Mouse (Mus musculus) CH12.LX (cell line): ENCODE results near the gene Ext2. TPM values are rescaled to one million over a fixed set of nuclear protein-coding genes. Genes with fewer than 3 reads are reported as not detected.

Experiments used
- DNase-seq: peaks from one replicate; pipeline ENCODE4 v3.0.0-alpha.2; 2013; ENCODE audit errors: extremely low read depth
- H3K27ac ChIP-seq: 2 replicates; pipeline ENCODE4 v1.5.1; 2012; ENCODE audit warnings: low read depth, mild to moderate bottlenecking, control low read depth, moderate library complexity; ENCODE audit not compliant: insufficient read depth
- H3K27me3 ChIP-seq: replicated peaks from 2 replicates; pipeline ENCODE3; 2012; ENCODE audit warnings: inconsistent platforms
- H3K36me3 ChIP-seq, 2 experiments: replicated peaks in 1 of 2; 2 replicates each; pipeline versions ENCODE3 to v1.6.1; 2012; ENCODE audit warnings: inconsistent platforms in 1 of 2, low read length in 1 of 2, mild to moderate bottlenecking in 1 of 2, mixed read lengths in 1 of 2, moderate library complexity in 1 of 2; ENCODE audit not compliant: control insufficient read depth in 1 of 2, insufficient read depth in 1 of 2
- H3K4me1 ChIP-seq, 2 experiments: 2 replicates each; pipeline ENCODE4 v1.6.1; 2012; ENCODE audit warnings: inconsistent platforms in 1 of 2, moderate library complexity in 1 of 2; ENCODE audit not compliant: insufficient read depth in 2 of 2, control insufficient read depth in 1 of 2
- H3K4me2 ChIP-seq: 2 replicates; pipeline ENCODE4 v1.6.1; 2012; ENCODE audit warnings: low read depth, mild to moderate bottlenecking, control low read depth; ENCODE audit not compliant: poor library complexity, insufficient read depth, severe bottlenecking
- H3K4me3 ChIP-seq, 3 experiments: fragments of 150-350 bp in 1 of 3; sonication (generic) in 1 of 3; replicated peaks in 1 of 3; 2 replicates each; pipeline versions ENCODE3 to v1.5.1; 2011 to 2012; ENCODE audit warnings: low read depth in 2 of 3, low read length in 2 of 3, mild to moderate bottlenecking in 2 of 3, moderate library complexity in 2 of 3, control low read depth in 1 of 3, improper control_type of control experiment in 1 of 3, inconsistent platforms in 1 of 3, mixed read lengths in 1 of 3; ENCODE audit not compliant: poor library complexity in 1 of 3
- H3K79me2 ChIP-seq: replicated peaks from 2 replicates; pipeline ENCODE4 v1.6.1; 2012; ENCODE audit warnings: mild to moderate bottlenecking, moderate library complexity; ENCODE audit not compliant: control insufficient read depth, poor library complexity, insufficient read depth, severe bottlenecking; ENCODE audit errors: extremely low read depth
- H3K9ac ChIP-seq: 2 replicates; pipeline ENCODE4 v1.6.1; 2012; ENCODE audit warnings: low read depth, mild to moderate bottlenecking, control low read depth, moderate library complexity; ENCODE audit not compliant: insufficient read depth
- H3K9me3 ChIP-seq: replicated peaks from 2 replicates; pipeline ENCODE3; 2012; ENCODE audit warnings: low read length, inconsistent platforms, mixed read lengths
- BHLHE40 ChIP-seq: IDR thresholded peaks from 2 replicates; pipeline ENCODE4 v1.6.1; 2011; ENCODE audit warnings: mild to moderate bottlenecking, low read depth, low read length, improper control_type of control experiment
- CHD1 ChIP-seq: IDR thresholded peaks from 2 replicates; pipeline ENCODE4 v1.6.1; 2012; ENCODE audit warnings: low read depth, low read length, improper control_type of control experiment, inconsistent platforms
- CHD2 ChIP-seq: IDR thresholded peaks from 2 replicates; pipeline ENCODE4 v1.6.1; 2011; ENCODE audit warnings: low read length, improper control_type of control experiment
- E2F4 ChIP-seq: IDR thresholded peaks from 2 replicates; pipeline ENCODE4 v1.6.1; 2011; ENCODE audit warnings: low read depth, low read length, improper control_type of control experiment; ENCODE audit not compliant: insufficient replicate concordance
- ETS1 ChIP-seq: conservative IDR thresholded peaks from 2 replicates; pipeline ENCODE4 v1.6.1; 2012; ENCODE audit warnings: low read depth, mild to moderate bottlenecking, inconsistent platforms, low read length, improper control_type of control experiment, moderate library complexity
- GABPA ChIP-seq: IDR thresholded peaks from 2 replicates; pipeline ENCODE4 v1.6.1; 2012; ENCODE audit warnings: low read depth, low read length, improper control_type of control experiment, inconsistent platforms; ENCODE audit not compliant: insufficient replicate concordance
- HCFC1 ChIP-seq: IDR thresholded peaks from 2 replicates; pipeline ENCODE4 v1.6.1; 2012; ENCODE audit warnings: low read depth, mild to moderate bottlenecking, inconsistent platforms, low read length, improper control_type of control experiment
- IRF4 ChIP-seq: IDR thresholded peaks from 2 replicates; pipeline ENCODE4 v1.6.1; 2014; ENCODE audit warnings: low read depth, mild to moderate bottlenecking, inconsistent platforms, low read length, improper control_type of control experiment
- JUND ChIP-seq: conservative IDR thresholded peaks from 2 replicates; pipeline ENCODE4 v1.6.1; 2011; ENCODE audit warnings: low read depth, low read length, improper control_type of control experiment
- KAT2A ChIP-seq: IDR thresholded peaks from 2 replicates; pipeline ENCODE4 v1.6.1; 2012; ENCODE audit warnings: low read length, improper control_type of control experiment, inconsistent platforms; ENCODE audit not compliant: insufficient replicate concordance
- MAFK ChIP-seq: IDR thresholded peaks from 2 replicates; pipeline ENCODE4 v1.6.1; 2011; ENCODE audit warnings: low read length, improper control_type of control experiment; ENCODE audit not compliant: insufficient replicate concordance
- MAX ChIP-seq: IDR thresholded peaks from 2 replicates; pipeline ENCODE4 v1.6.1; 2011; ENCODE audit warnings: low read length, improper control_type of control experiment
- MAZ ChIP-seq: IDR thresholded peaks from 2 replicates; pipeline ENCODE4 v1.6.1; 2012; ENCODE audit warnings: low read depth, mild to moderate bottlenecking, inconsistent platforms, low read length, improper control_type of control experiment, moderate library complexity
- MXI1 ChIP-seq: IDR thresholded peaks from 2 replicates; pipeline ENCODE4 v1.6.1; 2011; ENCODE audit warnings: mild to moderate bottlenecking, low read depth, low read length, improper control_type of control experiment
- NELFE ChIP-seq: IDR thresholded peaks from 2 replicates; pipeline ENCODE4 v1.6.1; 2011; ENCODE audit warnings: low read depth, low read length, improper control_type of control experiment
- NRF1 ChIP-seq: IDR thresholded peaks from 2 replicates; pipeline ENCODE4 v1.6.1; 2014; ENCODE audit warnings: low read depth, mild to moderate bottlenecking, inconsistent platforms, low read length, improper control_type of control experiment, moderate library complexity
- POLR2AphosphoS2 ChIP-seq: IDR thresholded peaks from 2 replicates; pipeline ENCODE4 v1.6.1; 2011; ENCODE audit warnings: low read depth, low read length, improper control_type of control experiment
- RCOR1 ChIP-seq: conservative IDR thresholded peaks from 2 replicates; pipeline ENCODE4 v1.6.1; 2012; ENCODE audit warnings: low read depth, mild to moderate bottlenecking, inconsistent platforms, low read length, improper control_type of control experiment
- TBP ChIP-seq: conservative IDR thresholded peaks from 2 replicates; pipeline ENCODE4 v1.6.1; 2011; ENCODE audit warnings: low read depth, low read length, improper control_type of control experiment
- TCF12 ChIP-seq: IDR thresholded peaks from 2 replicates; pipeline ENCODE4 v1.6.1; 2014; ENCODE audit warnings: low read depth, mild to moderate bottlenecking, inconsistent platforms, low read length, improper control_type of control experiment
- ZC3H11A ChIP-seq: IDR thresholded peaks from 2 replicates; pipeline ENCODE4 v1.6.1; 2012; ENCODE audit warnings: low read depth, mild to moderate bottlenecking, inconsistent platforms, low read length, improper control_type of control experiment
- ZKSCAN1 ChIP-seq: IDR thresholded peaks from 2 replicates; pipeline ENCODE4 v1.6.1; 2012; ENCODE audit warnings: low read depth, inconsistent platforms, low read length, improper control_type of control experiment, borderline replicate concordance
- ZMIZ1 ChIP-seq: IDR thresholded peaks from 2 replicates; pipeline ENCODE4 v1.6.1; 2012; ENCODE audit warnings: low read depth, mild to moderate bottlenecking, inconsistent platforms, low read length, improper control_type of control experiment
- dilution Hi-C: fragments of 300-500 bp; cut with MboI; formaldehyde crosslinking; loops from 2 replicates; pipeline ENCODE4 v1.14.3; 2020; ENCODE audit warnings: low sequenced_read_pairs; ENCODE audit not compliant: extremely low pct_unique_long_range_greater_than_20kb, extremely low pct_ligation_motif_present
- in situ Hi-C: fragments of 300-500 bp; cut with MboI; formaldehyde crosslinking; loops from 3 replicates; pipeline ENCODE4 v1.14.3; 2019; ENCODE audit warnings: low sequenced_read_pairs, low pct_ligation_motif_present, low pct_unique_long_range_greater_than_20kb, mixed read lengths
- polyA plus RNA-seq: library from polyadenylated mRNA; unstranded; fragments of >175 nt; gene quantifications from 2 replicates; pipeline ENCODE4 v1.2.1, GENCODE M21; 2012; ENCODE audit warnings: low read depth; ENCODE audit not compliant: insufficient read length
- total RNA-seq, 2 experiments: library from RNA; depleted of rRNA; stranded (reverse); fragments of 300-350 nt in 1 of 2; fragments of >200 nt in 1 of 2; gene quantifications; 2 replicates each; pipeline ENCODE4 v1.2.3; 2012 to 2014

Gene Ext2
- total and polyA plus RNA-seq, 3 experiments, result 20.2 to 33.1 (median 26.9) TPM

GRCm38 (mm10) chr2:93778616-93779015 lies 43.8 kb downstream of the Ext2 start:
- TF ChIP-seq MAFK (no peak), TBP (no peak), POLR2AphosphoS2 (no peak), CHD1 (no peak), HCFC1 (no peak), MXI1 (no peak), E2F4 (no peak), ZMIZ1 (no peak), JUND (no peak), MAZ (no peak), RCOR1 (no peak), MAX (no peak), TCF12 (no peak), CHD2 (no peak), ETS1 (no peak), ZKSCAN1 (no peak)
- Histone ChIP-seq H3K4me2 (no peak overlapping the region), H3K4me1 (peaks cover 31 to 90% of the 10 kb centered on the region in 2 experiments), H3K9me3 (no peaks in the 10 kb centered on the region), H3K9ac (no peak overlapping the region), H3K36me3 (peaks cover 0 to 11% of the 10 kb centered on the region in 2 experiments), H3K4me3 (no peak overlapping the region), H3K27me3 (no peaks in the 10 kb centered on the region), H3K79me2 (no peaks in the 10 kb centered on the region), H3K27ac (no peak overlapping the region)
- no peak for DNase-seq
- dilution Hi-C loops (no loop called here), in situ Hi-C loops (no loop called here)

GRCm38 (mm10) chr2:93777056-93777430 lies 45.3 kb downstream of the Ext2 start:
- H3K36me3 ChIP-seq, result peaks cover 0 to 9% of the 10 kb centered on the region in 2 experiments
- DNase-seq, result no peak
- H3K9me3 ChIP-seq, result no peaks in the 10 kb centered on the region
- H3K4me3 ChIP-seq, result no peak overlapping the region
- H3K27ac ChIP-seq, result no peak overlapping the region
- dilution Hi-C loops (no loop called here), in situ Hi-C loops (no loop called here)
- no peak overlapping the region for H3K9ac ChIP-seq
- TF ChIP-seq GABPA (no peak), ZMIZ1 (no peak), MAZ (no peak), KAT2A (no peak), HCFC1 (no peak), BHLHE40 (no peak), MAX (no peak), RCOR1 (no peak), E2F4 (no peak), ZC3H11A (no peak), IRF4 (no peak), NRF1 (no peak), CHD2 (no peak), NELFE (no peak)
- no peaks in the 10 kb centered on the region for H3K79me2 ChIP-seq
- H3K27me3 ChIP-seq, result no peaks in the 10 kb centered on the region
- peaks cover 36 to 96% of the 10 kb centered on the region in 2 experiments for H3K4me1 ChIP-seq
- no peak overlapping the region for H3K4me2 ChIP-seq
